Mouse (Mus musculus) adrenal gland, postnatal 25 days (tissue): ENCODE measurements around the gene Rbl1. TPM values are rescaled to one million over a fixed set of nuclear protein-coding genes. Genes with fewer than 3 reads are reported as not detected.

ENCODE experiments used
- total RNA-seq: library from RNA; stranded (reverse); gene quantifications from 2 replicates; pipeline ENCODE4 v1.2.3, GENCODE M21; 2021

The Rbl1 gene
- total RNA-seq, 1 experiment from 2014 or later, result 9.0 TPM

Other genes with a start within 250 kb of the Rbl1 start
- gene Ndrg3, start 212.5 kb downstream of the Rbl1 start, total RNA-seq, result 49.6 and 55.3 TPM in 2 replicates
- 5.9 and 7.8 TPM in 2 replicates for gene Dsn1, start 197.4 kb downstream of the Rbl1 start, total RNA-seq
- gene Soga1, start 125.3 kb downstream of the Rbl1 start, total RNA-seq, result 45.8 and 49.1 TPM in 2 replicates
- gene Tldc2, start 117.5 kb downstream of the Rbl1 start, total RNA-seq, result not detected in 2 replicates
- 18.0 and 26.1 TPM in 2 replicates for gene Samhd1, start 69.3 kb downstream of the Rbl1 start, total RNA-seq
- gene Rpn2, start 74.5 kb upstream of the Rbl1 start, total RNA-seq, result 246 and 263 TPM in 2 replicates
- 0.46 and 0.57 TPM in 2 replicates for gene Mroh8, start 75.0 kb upstream of the Rbl1 start, total RNA-seq
- not detected in 2 replicates for gene Ghrh, start 143.0 kb upstream of the Rbl1 start, total RNA-seq
- gene Manbal, start 163.1 kb upstream of the Rbl1 start, total RNA-seq, result 32.3 and 34.6 TPM in 2 replicates
- 18.1 and 19.4 TPM in 2 replicates for gene Src, start 213.9 kb upstream of the Rbl1 start, total RNA-seq